Mouse (Mus musculus): ENCODE measurements around the gene Ulk4.

GRCm38 (mm10) chr9:121284422-121284821 lies 7.4 kb upstream of the Ulk4 start:
- TF ChIP-seq CTCF (IDR thresholded peaks at IDR 0.05; ENCODE audit: borderline replicate concordance, insufficient read depth, low read length) (no peak), POLR2A (IDR thresholded peaks at IDR 0.05; ENCODE audit: low read depth, low read length) (no peak)
